ENCODE assay signal across 31 mouse cellular contexts in genomic region chr8:93234706-93235105, GRCm38 (mm10). TPM values are rescaled to one million over a fixed set of nuclear protein-coding genes. Genes with fewer than 3 reads are reported as not detected.
DNase-seq lines count a peak whose midpoint lies in the region.
"Had no signal": no experiment of that assay in that cellular context is flagged by ENCODE, and none has a peak within 500 bp of the region (broad histone marks: within the 10 kb centered on the region; RNA-seq: fewer than 3 reads in every experiment).

No protein-coding gene starts in this region.

- intact Hi-C loops in heart, postnatal 25 days (cut with DNase I): no loop called here

- peak; percentile 29 for DNase-seq in heart, adult 11 months
- DNase-seq in heart, postnatal 25 days (ENCODE audit: low spot score): no peak
- DNase-seq in kidney, postnatal 36 days: peak; percentile 56 to 66
- no peak for DNase-seq in kidney, adult 18-20 months
- DNase-seq in adrenal gland, adult 2 months: peak; percentile 80
- DNase-seq in adrenal gland, postnatal 36 days: peak; percentile 61 to 72
- DNase-seq in gastrocnemius, postnatal 25 days: no peak
- DNase-seq: cerebellum, adult 2 months; cerebellum, postnatal 14 days; forebrain, postnatal 0 days; gastrocnemius, postnatal 14 days; heart, adult 18-20 months; heart, postnatal 4 days; kidney, postnatal 4 days; layer of hippocampus, postnatal 36 days; liver; lung, adult 2 months; lung, postnatal 10 days; midbrain, embryonic 14.5 days; thymus, adult 2 months; thymus, postnatal 36 days had no signal

RNA-seq across cellular contexts. Expression of gene Ces1e, which starts 5.3 kb away (rescaled TPM):
- total RNA-seq in heart, postnatal 25 days (2021): under 1 TPM; 0.70 to 0.81 TPM
- total RNA-seq in adrenal gland, adult 2 months (2021): under 1 TPM in 1 of 2 experiments, not detected in 1; 0.26 TPM
- not detected in 2 replicates for polyA plus RNA-seq in adrenal gland, adult 2 months (2012; rRNA removed)
- total RNA-seq in adrenal gland, postnatal 36 days (2021): not detected
- under 1 TPM; 0.54 to 0.69 TPM for total RNA-seq in gastrocnemius, postnatal 25 days (2021)
- total RNA-seq: forebrain, postnatal 0 days; G1E; layer of hippocampus, postnatal 36 days; monocyte, adult 5-6 weeks had no signal
- polyA plus RNA-seq: brain, embryonic 14.5 days; cerebellum, adult 2 months; cortical plate, adult 2 months; forebrain, embryonic 12.5 days; forebrain, postnatal 0 days; G1E; heart, embryonic 11.5 days; hindbrain, embryonic 13.5 days; limb, embryonic 11.5 days; midbrain, embryonic 14.5 days; neural tube, embryonic 14.5 days had no signal

RNA-seq across cellular contexts. Expression of gene Ces1d, which starts 37.1 kb away (rescaled TPM):
- total RNA-seq in heart, postnatal 25 days (2021): 100 to 1,000 TPM; 174 to 223 TPM
- 100 to 1,000 TPM; 306 to 500 TPM for total RNA-seq in adrenal gland, adult 2 months (2021)
- polyA plus RNA-seq in adrenal gland, adult 2 months (2012; rRNA removed): 28.0 and 49.4 TPM in 2 replicates
- total RNA-seq in adrenal gland, postnatal 36 days (2021): 100 to 1,000 TPM; 219 to 245 TPM
- 10 to 100 TPM; 41.4 to 59.9 TPM for total RNA-seq in gastrocnemius, postnatal 25 days (2021)
- total RNA-seq: forebrain, postnatal 0 days; G1E; monocyte, adult 5-6 weeks had no signal
- polyA plus RNA-seq: brain, embryonic 14.5 days; cerebellum, adult 2 months; G1E; limb, embryonic 11.5 days; midbrain, embryonic 14.5 days had no signal

RNA-seq across cellular contexts. Expression of gene Ces1f, which starts 44.8 kb away (rescaled TPM):
- under 1 TPM; 0.36 to 0.48 TPM for total RNA-seq in heart, postnatal 25 days (2021)
- 10 to 100 TPM; 18.4 to 50.5 TPM for total RNA-seq in adrenal gland, adult 2 months (2021)
- polyA plus RNA-seq in adrenal gland, adult 2 months (2012; rRNA removed): 2.7 and 5.3 TPM in 2 replicates
- total RNA-seq in adrenal gland, postnatal 36 days (2021): 10 to 100 TPM; 10.7 to 19.4 TPM
- 1 to 10 TPM in 1 of 2 experiments, not detected in 1; 1.6 TPM for total RNA-seq in gastrocnemius, postnatal 25 days (2021)
- total RNA-seq: forebrain, postnatal 0 days; G1E; gastrocnemius, postnatal 14 days; heart, postnatal 4 days; layer of hippocampus, postnatal 36 days; monocyte, adult 5-6 weeks had no signal
- polyA plus RNA-seq: brain, embryonic 14.5 days; cerebellum, adult 2 months; cortical plate, adult 2 months; embryonic facial prominence, embryonic 15.5 days; forebrain, embryonic 12.5 days; forebrain, postnatal 0 days; G1E; heart, embryonic 11.5 days; hindbrain, embryonic 13.5 days; limb, embryonic 11.5 days; midbrain, embryonic 14.5 days; neural tube, embryonic 14.5 days had no signal

Comparison
In these comparisons a context has a peak if more than half of its experiments do, and no peak if none do; other contexts are left out.
1. DNase-seq: peak in heart, adult 11 months (single experiment), kidney, postnatal 36 days (2 of 2), adrenal gland, adult 2 months (single experiment) and adrenal gland, postnatal 36 days (2 of 2); none in heart, postnatal 25 days (single experiment), kidney, adult 18-20 months (single experiment) and gastrocnemius, postnatal 25 days (single experiment).
2. RNA of gene Ces1f, which starts 44.8 kb away (total RNA-seq): 18.4 to 50.5 TPM in adrenal gland, adult 2 months and 10.7 to 19.4 TPM in adrenal gland, postnatal 36 days; 1.6 TPM in gastrocnemius, postnatal 25 days and 0.36 to 0.48 TPM in heart, postnatal 25 days; every median in the first group is over 4 times any median in the second.